ENCODE assay signal across 28 mouse cellular contexts in the genomic region with DNA sequence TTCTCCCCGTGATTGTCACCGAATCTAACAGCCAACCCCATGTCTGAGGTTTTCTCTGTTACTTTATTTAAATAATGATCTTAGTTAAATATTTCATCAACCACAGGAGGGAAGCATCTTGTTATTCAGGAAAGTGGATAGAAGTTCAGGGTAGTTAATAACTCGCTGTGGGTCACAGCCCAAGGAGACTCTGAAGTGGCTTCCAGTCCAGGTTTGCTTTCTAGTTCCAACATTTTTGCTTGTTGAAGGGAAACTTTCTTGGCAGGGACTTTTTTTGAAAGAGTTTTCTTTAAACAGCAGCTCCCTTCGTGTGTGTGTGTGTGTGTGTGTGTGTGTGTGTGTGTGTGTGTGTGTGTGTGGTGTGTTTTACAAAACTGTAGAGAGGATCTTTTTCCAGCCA. TPM values are rescaled to one million over a fixed set of nuclear protein-coding genes. Genes with fewer than 3 reads are reported as not detected.
DNase-seq lines count a peak whose midpoint lies in the region; ATAC-seq and TF ChIP-seq lines count a peak whose summit lies in the region.
"Had no signal": no experiment of that assay in that cellular context is flagged by ENCODE, and none has a peak within 500 bp of the region (broad histone marks: within the 10 kb centered on the region; RNA-seq: fewer than 3 reads in every experiment).

No protein-coding gene starts in this region.

- no peak overlapping the region for H3K27ac ChIP-seq in kidney, embryonic 14.5 days (ENCODE audit: low read depth, low read length)
- H3K27ac ChIP-seq in liver, embryonic 15.5 days (replicated peaks): peak overlapping the region; percentile 67
- no peak overlapping the region for H3K27ac ChIP-seq in liver, embryonic 11.5 days (ENCODE audit: low read depth, low read length)
- 0 out of 2 replicates have a peak overlapping the region, but pooled peaks have one; percentile 13 for H3K27ac ChIP-seq in kidney, postnatal 0 days
- peak overlapping the region; percentile 52; the same call in 1 of the 2 replicates for H3K27ac ChIP-seq in liver, embryonic 16.5 days (ENCODE audit: low read length)
- H3K27ac ChIP-seq in midbrain, postnatal 0 days (ENCODE audit: low read depth, low read length): no peak overlapping the region
- H3K27ac ChIP-seq: embryonic facial prominence, embryonic 13.5 days; forebrain, embryonic 10.5 days; forebrain, embryonic 15.5 days; heart, embryonic 15.5 days; hindbrain, postnatal 0 days; intestine, embryonic 15.5 days; limb, embryonic 12.5 days; macrophage; midbrain, embryonic 15.5 days; stomach, postnatal 0 days had no signal

- no peak for TF ChIP-seq CTCF in kidney, postnatal 0 days (IDR thresholded peaks at IDR 0.05; ENCODE audit: low read depth)
- TF ChIP-seq CTCF in midbrain, postnatal 0 days (IDR thresholded peaks at IDR 0.05): no peak

- no peak for ATAC-seq in kidney, embryonic 14.5 days (ENCODE audit: low FRiP score, low TSS enrichment)
- no peak for ATAC-seq in liver, embryonic 15.5 days (ENCODE audit: insufficient read depth)
- ATAC-seq in liver, embryonic 11.5 days (replicated peaks; ENCODE audit: low FRiP score): no peak
- no peak for ATAC-seq in kidney, postnatal 0 days (replicated peaks; ENCODE audit: low FRiP score, low read depth)
- no peak for ATAC-seq in liver, embryonic 16.5 days (ENCODE audit: low read depth)
- no peak for ATAC-seq in midbrain, postnatal 0 days (ENCODE audit: low FRiP score)
- ATAC-seq: forebrain, embryonic 15.5 days; hindbrain, postnatal 0 days; intestine, embryonic 15.5 days; midbrain, embryonic 15.5 days; Patski had no signal

- H3K9ac ChIP-seq in kidney, embryonic 14.5 days (ENCODE audit: low read depth, low read length): no peak overlapping the region
- no peak overlapping the region for H3K9ac ChIP-seq in liver, embryonic 15.5 days
- H3K9ac ChIP-seq in liver, embryonic 11.5 days (ENCODE audit: low read depth, low read length): no peak overlapping the region
- H3K9ac ChIP-seq in kidney, postnatal 0 days (ENCODE audit: low read depth, low read length): no peak overlapping the region
- H3K9ac ChIP-seq in liver, embryonic 16.5 days (ENCODE audit: low read depth, low read length): no peak overlapping the region
- no peak overlapping the region for H3K9ac ChIP-seq in midbrain, postnatal 0 days (replicated peaks; ENCODE audit: low read length, poor library complexity, severe bottlenecking)
- H3K9ac ChIP-seq: embryonic facial prominence, embryonic 13.5 days; forebrain, embryonic 15.5 days; heart, embryonic 15.5 days; intestine, embryonic 15.5 days; limb, embryonic 12.5 days; midbrain, embryonic 15.5 days had no signal

- peak; percentile 71 for DNase-seq in kidney, adult 11 months
- no peak for DNase-seq in liver, embryonic 11.5 days (ENCODE audit: low spot score)
- no peak for DNase-seq in kidney, postnatal 0 days (ENCODE audit: low spot score)
- no peak for DNase-seq in right cerebral cortex, postnatal 10 days (ENCODE audit: low spot score in 2 of 2)
- DNase-seq in midbrain, postnatal 0 days (ENCODE audit: low spot score): no peak
- DNase-seq: adrenal gland, postnatal 10 days; cerebellum, adult 11 months; cerebellum, postnatal 10 days; layer of hippocampus, adult 9-11 months; lung, adult 2 months; lung, postnatal 10 days; spleen, adult 18-20 months; thymus, adult 18-20 months; thymus, postnatal 36 days had no signal

- WGBS in kidney, embryonic 14.5 days: 86% methylated on average over 4 of the region's 4 CpGs
- 50% methylated on average over 4 of the region's 4 CpGs for WGBS in liver, embryonic 15.5 days (ENCODE audit: insufficient replicate concordance)
- 72% methylated on average over 4 of the region's 4 CpGs for WGBS in liver, embryonic 11.5 days
- WGBS in kidney, postnatal 0 days: 67% methylated on average over 4 of the region's 4 CpGs
- 42% methylated on average over 4 of the region's 4 CpGs for WGBS in liver, embryonic 16.5 days (ENCODE audit: insufficient replicate concordance)
- 81% methylated on average over 4 of the region's 4 CpGs for WGBS in midbrain, postnatal 0 days

- no peak overlapping the region for H3K4me3 ChIP-seq in kidney, embryonic 14.5 days (ENCODE audit: low read length)
- no peak overlapping the region for H3K4me3 ChIP-seq in liver, embryonic 15.5 days (replicated peaks)
- no peak overlapping the region for H3K4me3 ChIP-seq in liver, embryonic 11.5 days (ENCODE audit: low read depth, low read length)
- H3K4me3 ChIP-seq in kidney, postnatal 0 days (replicated peaks; ENCODE audit: low read depth, low read length): no peak overlapping the region
- no peak overlapping the region for H3K4me3 ChIP-seq in liver, embryonic 16.5 days (ENCODE audit: low read depth, low read length)
- no peak overlapping the region for H3K4me3 ChIP-seq in midbrain, postnatal 0 days (ENCODE audit: low read depth, low read length)
- H3K4me3 ChIP-seq: embryonic facial prominence, embryonic 13.5 days; forebrain, embryonic 10.5 days; forebrain, embryonic 15.5 days; heart, embryonic 15.5 days; intestine, embryonic 15.5 days; limb, embryonic 12.5 days; midbrain, embryonic 15.5 days had no signal

- H3K4me1 ChIP-seq in kidney, embryonic 14.5 days (ENCODE audit: control insufficient read depth, insufficient read depth, low read length): no peaks in the 10 kb centered on the region
- no peaks in the 10 kb centered on the region for H3K4me1 ChIP-seq in liver, embryonic 15.5 days (replicated peaks)
- no peaks in the 10 kb centered on the region for H3K4me1 ChIP-seq in liver, embryonic 11.5 days (replicated peaks; ENCODE audit: control insufficient read depth, insufficient read depth, low read length)
- H3K4me1 ChIP-seq in kidney, postnatal 0 days (replicated peaks; ENCODE audit: insufficient read depth, low read length): no peaks in the 10 kb centered on the region
- no peaks in the 10 kb centered on the region for H3K4me1 ChIP-seq in liver, embryonic 16.5 days (ENCODE audit: control insufficient read depth, low read depth, low read length)
- H3K4me1 ChIP-seq in midbrain, postnatal 0 days (ENCODE audit: insufficient read depth, low read length): no peaks in the 10 kb centered on the region
- H3K4me1 ChIP-seq: embryonic facial prominence, embryonic 13.5 days; forebrain, embryonic 15.5 days; intestine, embryonic 15.5 days; midbrain, embryonic 15.5 days had no signal

- no peaks in the 10 kb centered on the region for H3K27me3 ChIP-seq in kidney, embryonic 14.5 days (ENCODE audit: control insufficient read depth, insufficient read depth, low read length)
- H3K27me3 ChIP-seq in liver, embryonic 15.5 days: no peaks in the 10 kb centered on the region
- H3K27me3 ChIP-seq in liver, embryonic 11.5 days (replicated peaks; ENCODE audit: control insufficient read depth, insufficient read depth, low read length): no peaks in the 10 kb centered on the region
- H3K27me3 ChIP-seq in kidney, postnatal 0 days (ENCODE audit: insufficient read depth, low read length): no peaks in the 10 kb centered on the region
- H3K27me3 ChIP-seq in liver, embryonic 16.5 days (ENCODE audit: control insufficient read depth, insufficient read depth, low read depth, low read length): no peaks in the 10 kb centered on the region
- H3K27me3 ChIP-seq in midbrain, postnatal 0 days (ENCODE audit: insufficient read depth, low read length): no peaks in the 10 kb centered on the region
- H3K27me3 ChIP-seq: embryonic facial prominence, embryonic 13.5 days; forebrain, embryonic 15.5 days; heart, embryonic 15.5 days; intestine, embryonic 15.5 days; limb, embryonic 12.5 days; midbrain, embryonic 15.5 days; Patski had no signal

- no peak overlapping the region for H3K4me2 ChIP-seq in kidney, embryonic 14.5 days (replicated peaks; ENCODE audit: low read depth, low read length)
- peak overlapping the region; percentile 25; the same call in 1 of the 2 replicates for H3K4me2 ChIP-seq in liver, embryonic 15.5 days
- no peak overlapping the region for H3K4me2 ChIP-seq in liver, embryonic 11.5 days
- no peak overlapping the region for H3K4me2 ChIP-seq in kidney, postnatal 0 days (ENCODE audit: low read length)
- no peak overlapping the region for H3K4me2 ChIP-seq in liver, embryonic 16.5 days (ENCODE audit: low read depth, low read length)
- H3K4me2 ChIP-seq in midbrain, postnatal 0 days (ENCODE audit: low read depth, low read length, poor library complexity, severe bottlenecking): no peak overlapping the region
- H3K4me2 ChIP-seq: embryonic facial prominence, embryonic 13.5 days; forebrain, embryonic 15.5 days; heart, embryonic 15.5 days; intestine, embryonic 15.5 days; limb, embryonic 12.5 days; midbrain, embryonic 15.5 days had no signal

- no peaks in the 10 kb centered on the region for H3K36me3 ChIP-seq in kidney, embryonic 14.5 days (ENCODE audit: control insufficient read depth, insufficient read depth, low read length)
- no peaks in the 10 kb centered on the region for H3K36me3 ChIP-seq in liver, embryonic 15.5 days (replicated peaks)
- no peaks in the 10 kb centered on the region for H3K36me3 ChIP-seq in liver, embryonic 11.5 days (ENCODE audit: control insufficient read depth, insufficient read depth, low read length)
- H3K36me3 ChIP-seq in kidney, postnatal 0 days (ENCODE audit: insufficient read depth, low read length): no peaks in the 10 kb centered on the region
- no peaks in the 10 kb centered on the region for H3K36me3 ChIP-seq in liver, embryonic 16.5 days (ENCODE audit: control insufficient read depth, insufficient read depth)
- no peaks in the 10 kb centered on the region for H3K36me3 ChIP-seq in midbrain, postnatal 0 days (ENCODE audit: insufficient read depth, low read length)
- H3K36me3 ChIP-seq: embryonic facial prominence, embryonic 13.5 days; forebrain, embryonic 10.5 days; forebrain, embryonic 15.5 days; heart, embryonic 15.5 days; intestine, embryonic 15.5 days; limb, embryonic 12.5 days; midbrain, embryonic 15.5 days had no signal

- no peaks in the 10 kb centered on the region for H3K9me3 ChIP-seq in kidney, embryonic 14.5 days (ENCODE audit: control insufficient read depth, low read length)
- no peaks in the 10 kb centered on the region for H3K9me3 ChIP-seq in liver, embryonic 15.5 days (replicated peaks)
- no peaks in the 10 kb centered on the region for H3K9me3 ChIP-seq in liver, embryonic 11.5 days (ENCODE audit: control insufficient read depth, low read length)
- no peaks in the 10 kb centered on the region for H3K9me3 ChIP-seq in kidney, postnatal 0 days (replicated peaks; ENCODE audit: low read length)
- no peaks in the 10 kb centered on the region for H3K9me3 ChIP-seq in liver, embryonic 16.5 days (replicated peaks; ENCODE audit: control insufficient read depth, low read length)
- H3K9me3 ChIP-seq in midbrain, postnatal 0 days (ENCODE audit: low read length): no peaks in the 10 kb centered on the region
- H3K9me3 ChIP-seq: embryonic facial prominence, embryonic 13.5 days; forebrain, embryonic 10.5 days; forebrain, embryonic 15.5 days; heart, embryonic 15.5 days; intestine, embryonic 15.5 days; midbrain, embryonic 15.5 days had no signal

RNA-seq across cellular contexts. Expression of gene Papss2, which starts 32.0 kb away (rescaled TPM):
- polyA plus RNA-seq in kidney, embryonic 14.5 days (2014; fragmentation: Nextera tagmentation; extraction: Ambion mirVana): 10.9 and 19.1 TPM in 2 replicates
- 5.9 and 6.6 TPM in 2 replicates for polyA plus RNA-seq in liver, embryonic 15.5 days (2015; fragmentation: Nextera tagmentation; extraction: Ambion mirVana)
- polyA plus RNA-seq in liver, embryonic 11.5 days (2014; fragmentation: Nextera tagmentation; extraction: Ambion mirVana): 3.4 and 3.5 TPM in 2 replicates
- 27.1 and 28.3 TPM in 2 replicates for polyA plus RNA-seq in kidney, postnatal 0 days (2015; fragmentation: Nextera tagmentation; extraction: Ambion mirVana)
- polyA plus RNA-seq in liver, embryonic 16.5 days (2015; fragmentation: Nextera tagmentation; extraction: Ambion mirVana): 6.7 and 9.3 TPM in 2 replicates
- total RNA-seq in midbrain, postnatal 0 days (2014; rRNA removed): 5.9 TPM in 2 replicates
- polyA plus RNA-seq in midbrain, postnatal 0 days (2015; fragmentation: Nextera tagmentation; extraction: Ambion mirVana): 1.8 and 2.3 TPM in 2 replicates

Comparison
In these comparisons a context has a peak if more than half of its experiments do, and no peak if none do; other contexts are left out.
1. H3K27ac ChIP-seq: peak in liver, embryonic 15.5 days (single experiment), kidney, postnatal 0 days (single experiment) and liver, embryonic 16.5 days (single experiment); none in kidney, embryonic 14.5 days (single experiment), liver, embryonic 11.5 days (single experiment) and midbrain, postnatal 0 days (single experiment).